Mouse (Mus musculus) ES-E14 (cell line): Measurements from ENCODE around the gene Otulin.

ENCODE experiments used
- HCFC1 ChIP-seq: IDR thresholded peaks from 2 replicates; pipeline ENCODE4 v1.6.1; 2012; ENCODE audit warnings: low read length, inconsistent platforms, borderline replicate concordance; ENCODE audit not compliant: insufficient read depth
- ZC3H11A ChIP-seq: IDR thresholded peaks from 2 replicates; pipeline ENCODE4 v1.6.1; 2012; ENCODE audit warnings: low read depth, mild to moderate bottlenecking, inconsistent platforms, low read length, borderline replicate concordance
- ZNF384 ChIP-seq: IDR thresholded peaks from 2 replicates; pipeline ENCODE4 v1.6.1; 2012; ENCODE audit warnings: low read depth, low read length, inconsistent platforms

DNA sequence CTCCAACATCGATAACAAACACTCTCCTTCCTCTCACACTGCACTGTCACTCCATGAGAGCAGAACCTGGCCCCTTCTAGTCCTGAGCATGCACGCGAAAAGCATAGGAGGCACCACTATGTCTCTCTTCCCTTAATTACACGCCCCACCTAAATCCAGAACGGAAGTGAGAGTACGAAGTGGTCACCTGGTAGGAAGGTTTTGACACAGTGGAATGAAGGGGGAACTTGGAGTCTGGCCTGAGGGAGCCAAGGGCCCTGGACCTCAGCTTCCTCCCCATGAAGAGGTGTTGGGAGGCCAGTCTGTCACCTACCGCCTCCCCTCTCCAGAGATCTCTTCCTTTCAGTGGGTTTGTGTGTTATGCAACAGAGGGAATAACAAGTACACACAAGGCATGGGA, 44.6 kb upstream of the Otulin start:
- no peak for TF ChIP-seq HCFC1
- no peak for TF ChIP-seq ZC3H11A
- TF ChIP-seq ZNF384, result no peak
